In genomic region chr17:27511865-27512618, GRCm38 (mm10) we compare ENCODE assay signal across 9 mouse cellular contexts. TPM values are rescaled to one million over a fixed set of nuclear protein-coding genes. Genes with fewer than 3 reads are reported as not detected.
DNase-seq lines count a peak whose midpoint lies in the region; ATAC-seq and TF ChIP-seq lines count a peak whose summit lies in the region.
"Had no signal": no experiment of that assay in that cellular context is flagged by ENCODE, and none has a peak within 500 bp of the region (broad histone marks: within the 10 kb centered on the region; RNA-seq: fewer than 3 reads in every experiment).

No protein-coding gene starts in this region.

- H3K4me1 ChIP-seq in forebrain, embryonic 11.5 days (replicated peaks; ENCODE audit: control insufficient read depth, insufficient read depth, low read length), result peaks cover 20% of the 10 kb centered on the region
- H3K4me1 ChIP-seq in liver, embryonic 13.5 days (replicated peaks), result peaks cover 9% of the 10 kb centered on the region
- H3K4me1 ChIP-seq in small intestine, adult 2 months (ENCODE audit: control insufficient read depth, insufficient read depth, insufficient read length, low read length), result no peaks in the 10 kb centered on the region; the same call in 1 of the 2 replicates

- H3K4me3 ChIP-seq in forebrain, embryonic 11.5 days (ENCODE audit: low read depth, low read length), result peak overlapping the region; percentile 58
- peak overlapping the region; percentile 51 for H3K4me3 ChIP-seq in liver, embryonic 13.5 days (replicated peaks)
- H3K4me3 ChIP-seq in small intestine, adult 2 months (ENCODE audit: low read depth, low read length), result peak overlapping the region; percentile 34
- H3K4me3 ChIP-seq: myocyte had no signal

- no peak for TF ChIP-seq POLR2A in small intestine, adult 2 months (IDR thresholded peaks at IDR 0.05; ENCODE audit: low read depth, low read length)

- under 1% methylated on average over 54 of the region's 64 CpGs for WGBS in forebrain, embryonic 11.5 days
- WGBS in liver, embryonic 13.5 days (ENCODE audit: insufficient replicate concordance), result 2% methylated on average over 63 of the region's 64 CpGs
- WGBS in small intestine, adult 2 months, result 3% methylated on average over 63 of the region's 64 CpGs

- no peak overlapping the region for H3K27ac ChIP-seq in forebrain, embryonic 11.5 days (ENCODE audit: low read depth, low read length)
- H3K27ac ChIP-seq in liver, embryonic 13.5 days, result no peak overlapping the region
- H3K27ac ChIP-seq in small intestine, adult 2 months (ENCODE audit: insufficient read depth, low read depth, low read length), result no peak overlapping the region

- peak overlapping the region; percentile 64 for H3K9ac ChIP-seq in forebrain, embryonic 11.5 days (ENCODE audit: low read length)
- H3K9ac ChIP-seq in liver, embryonic 13.5 days, result no peak overlapping the region

- TF ChIP-seq CTCF in small intestine, adult 2 months (IDR thresholded peaks at IDR 0.05; ENCODE audit: extremely low read depth, insufficient read length, insufficient replicate concordance, low read depth, low read length), result no peak

- ATAC-seq in forebrain, embryonic 11.5 days (replicated peaks; ENCODE audit: low FRiP score), result peak; percentile 30
- no peak for ATAC-seq in liver, embryonic 13.5 days (ENCODE audit: low read depth)

- H3K27me3 ChIP-seq in forebrain, embryonic 11.5 days (ENCODE audit: control insufficient read depth, insufficient read depth, low read length), result peaks cover 54% of the 10 kb centered on the region
- peaks cover 96% of the 10 kb centered on the region for H3K27me3 ChIP-seq in liver, embryonic 13.5 days
- H3K27me3 ChIP-seq in small intestine, adult 2 months (ENCODE audit: control insufficient read depth, insufficient read depth, low read length), result peaks cover 34% of the 10 kb centered on the region

- H3K36me3 ChIP-seq in forebrain, embryonic 11.5 days (ENCODE audit: control insufficient read depth, insufficient read depth, low read length), result no peaks in the 10 kb centered on the region
- no peaks in the 10 kb centered on the region for H3K36me3 ChIP-seq in liver, embryonic 13.5 days
- no peaks in the 10 kb centered on the region for H3K36me3 ChIP-seq in small intestine, adult 2 months (ENCODE audit: control insufficient read depth, insufficient read depth, low read length)

- no peaks in the 10 kb centered on the region for H3K9me3 ChIP-seq in forebrain, embryonic 11.5 days (ENCODE audit: control insufficient read depth, low read length)
- no peaks in the 10 kb centered on the region for H3K9me3 ChIP-seq in liver, embryonic 13.5 days (replicated peaks)

- peak overlapping the region; percentile 97 for H3K4me2 ChIP-seq in forebrain, embryonic 11.5 days (ENCODE audit: low read depth, low read length, severe bottlenecking)
- H3K4me2 ChIP-seq in liver, embryonic 13.5 days, result peak overlapping the region; percentile 68

- DNase-seq in kidney, postnatal 4 days, result peak; percentile 46 to 61
- no peak for DNase-seq in kidney, postnatal 36 days
- DNase-seq in cerebellum, adult 18-20 months, result peak; percentile 87 to 92
- DNase-seq in forebrain, embryonic 11.5 days (ENCODE audit: low spot score), result peak; percentile 67
- DNase-seq in liver, embryonic 13.5 days, result no peak
- no peak for DNase-seq in urinary bladder, postnatal 25 days (ENCODE audit: low spot score)
- no peak for DNase-seq in natural killer cell, adult 2 months (ENCODE audit: low spot score in 2 of 2)

RNA-seq across cellular contexts. Expression of gene Grm4, which starts 9.2 kb away (rescaled TPM):
- 0.99 and 1.3 TPM in 2 replicates for polyA plus RNA-seq in forebrain, embryonic 11.5 days (2014; fragmentation: Nextera tagmentation; extraction: Ambion mirVana)
- not detected in 2 replicates for polyA plus RNA-seq in liver, embryonic 13.5 days (2015; fragmentation: Nextera tagmentation; extraction: Ambion mirVana)
- polyA plus RNA-seq in small intestine, adult 2 months (2012; rRNA removed), result 0.88 and 4.1 TPM in 2 replicates
- polyA plus RNA-seq: myocyte had no signal

RNA-seq across cellular contexts. Expression of gene Hmga1, which starts 44.3 kb away (rescaled TPM):
- polyA plus RNA-seq in forebrain, embryonic 11.5 days (2014; fragmentation: Nextera tagmentation; extraction: Ambion mirVana), result 427 and 461 TPM in 2 replicates
- polyA plus RNA-seq in liver, embryonic 13.5 days (2015; fragmentation: Nextera tagmentation; extraction: Ambion mirVana), result 226 and 262 TPM in 2 replicates
- polyA plus RNA-seq in small intestine, adult 2 months (2012; rRNA removed), result 63.0 and 91.0 TPM in 2 replicates

RNA-seq across cellular contexts. Expression of gene AI413582, which starts 53.5 kb away (rescaled TPM):
- polyA plus RNA-seq in forebrain, embryonic 11.5 days (2014; fragmentation: Nextera tagmentation; extraction: Ambion mirVana), result 14.6 and 16.7 TPM in 2 replicates
- polyA plus RNA-seq in liver, embryonic 13.5 days (2015; fragmentation: Nextera tagmentation; extraction: Ambion mirVana), result 13.1 and 13.7 TPM in 2 replicates
- polyA plus RNA-seq in small intestine, adult 2 months (2012; rRNA removed), result 21.6 and 34.7 TPM in 2 replicates

Comparison
In these comparisons a context has a peak if more than half of its experiments do, and no peak if none do; other contexts are left out.
1. DNase-seq: peak in kidney, postnatal 4 days (2 of 2), cerebellum, adult 18-20 months (2 of 2) and forebrain, embryonic 11.5 days (single experiment); none in kidney, postnatal 36 days (0 of 2), liver, embryonic 13.5 days (single experiment), urinary bladder, postnatal 25 days (single experiment) and natural killer cell, adult 2 months (0 of 2).
2. Peak in every context shown above with its lines, with median percentiles within 50 percentile points of each other: H3K4me3 ChIP-seq.